Mouse (Mus musculus): ENCODE results near the gene Tshz2. TPM values are rescaled to one million over a fixed set of nuclear protein-coding genes. Genes with fewer than 3 reads are reported as not detected.

Tshz2 gene
- polyA plus RNA-seq, 1 experiment from 2014 or later: 7.2 TPM

DNA sequence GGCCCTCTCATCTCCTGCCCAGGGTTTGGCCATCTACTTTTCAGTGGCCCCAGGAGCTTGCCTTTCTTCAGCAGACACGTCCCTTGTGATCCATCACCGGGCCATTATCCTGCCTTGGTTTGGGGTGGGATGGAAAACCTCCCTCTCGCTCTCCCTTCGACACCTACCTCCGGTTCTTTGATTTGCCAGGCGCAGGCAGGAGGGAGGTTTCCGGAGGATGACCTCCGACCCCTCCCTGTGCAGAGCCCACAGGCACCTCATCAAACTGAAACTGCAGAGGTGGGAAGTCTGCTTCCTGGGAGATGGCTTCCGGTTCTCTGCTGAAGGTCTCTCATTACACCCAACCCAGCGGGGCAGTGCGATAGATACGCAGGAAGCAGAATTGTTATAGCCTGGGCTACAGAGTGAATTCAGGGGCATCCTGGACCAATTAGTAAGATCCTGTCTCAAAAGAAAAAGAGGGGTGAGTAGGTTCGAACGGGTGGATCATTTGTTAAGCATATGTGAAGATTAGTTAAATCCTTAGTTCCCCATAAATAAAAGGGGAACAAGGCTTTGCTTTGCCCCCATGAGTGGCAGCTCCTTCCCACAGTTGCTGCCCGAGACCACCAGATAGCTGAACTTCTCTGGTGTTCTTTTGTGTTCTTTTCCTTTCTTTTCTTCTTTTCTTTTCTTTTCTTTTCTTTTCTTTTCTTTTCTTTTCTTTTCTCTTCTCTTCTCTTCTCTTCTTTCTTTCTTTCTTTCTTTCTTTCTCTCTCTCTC is 70.1 kb downstream of the Tshz2 start:
- ATAC-seq (ENCODE audit: low read depth): no peak
- H3K27me3 ChIP-seq (ENCODE audit: control insufficient read depth, insufficient read depth, low read depth, low read length): no peaks in the 10 kb centered on the region
- H3K4me2 ChIP-seq (ENCODE audit: low read depth, low read length): no peak overlapping the region
- H3K36me3 ChIP-seq (ENCODE audit: control insufficient read depth, insufficient read depth, low read length): no peaks in the 10 kb centered on the region
- 56% methylated on average over 15 of the region's 15 CpGs for WGBS
- H3K9me3 ChIP-seq (ENCODE audit: control insufficient read depth, low read length): no peaks in the 10 kb centered on the region
- H3K27ac ChIP-seq (ENCODE audit: low read length): no peak overlapping the region
- no peak overlapping the region for H3K9ac ChIP-seq (ENCODE audit: low read length)
- H3K4me1 ChIP-seq (replicated peaks; ENCODE audit: control insufficient read depth, insufficient read depth, low read length): peaks cover 20% of the 10 kb centered on the region
- no peak overlapping the region for H3K4me3 ChIP-seq (ENCODE audit: low read length)

- ATAC-seq (ENCODE audit: low read depth): no peak
- H3K4me1 ChIP-seq (replicated peaks; ENCODE audit: control insufficient read depth, insufficient read depth, low read length): peaks cover 18% of the 10 kb centered on the region
- WGBS: 69% methylated on average over 18 of the region's 18 CpGs
- no peak overlapping the region for H3K4me3 ChIP-seq (ENCODE audit: low read length)
- no peaks in the 10 kb centered on the region for H3K9me3 ChIP-seq (ENCODE audit: control insufficient read depth, low read length)
- H3K9ac ChIP-seq (ENCODE audit: low read length): no peak overlapping the region
- H3K4me2 ChIP-seq (ENCODE audit: low read depth, low read length): no peak overlapping the region
- no peak overlapping the region for H3K27ac ChIP-seq (ENCODE audit: low read length)
- H3K36me3 ChIP-seq (ENCODE audit: control insufficient read depth, insufficient read depth, low read length): no peaks in the 10 kb centered on the region
- H3K27me3 ChIP-seq (ENCODE audit: control insufficient read depth, insufficient read depth, low read depth, low read length): no peaks in the 10 kb centered on the region
These were observed 89.0 kb downstream of the Tshz2 start for GRCm38 (mm10) chr2:169721793-169722326.

- ATAC-seq (ENCODE audit: low read depth): no peak
- WGBS: 41% methylated on average over 6 of the region's 6 CpGs
- H3K9ac ChIP-seq (ENCODE audit: low read length): no peak overlapping the region
- H3K4me2 ChIP-seq (ENCODE audit: low read depth, low read length): no peak overlapping the region
- no peak overlapping the region for H3K4me3 ChIP-seq (ENCODE audit: low read length)
- peaks cover 18% of the 10 kb centered on the region for H3K4me1 ChIP-seq (replicated peaks; ENCODE audit: control insufficient read depth, insufficient read depth, low read length)
- no peaks in the 10 kb centered on the region for H3K9me3 ChIP-seq (ENCODE audit: control insufficient read depth, low read length)
- H3K27me3 ChIP-seq (ENCODE audit: control insufficient read depth, insufficient read depth, low read depth, low read length): no peaks in the 10 kb centered on the region
- no peaks in the 10 kb centered on the region for H3K36me3 ChIP-seq (ENCODE audit: control insufficient read depth, insufficient read depth, low read length)
- H3K27ac ChIP-seq (ENCODE audit: low read length): peak overlapping the region; percentile 40; the same call in 1 of the 2 replicates
These were observed 89.5 kb downstream of the Tshz2 start for GRCm38 (mm10) chr2:169722341-169722740.

- Histone ChIP-seq H3K27ac (ENCODE audit: low read length) (peak overlapping the region; percentile 88), H3K4me1 (replicated peaks; ENCODE audit: control insufficient read depth, insufficient read depth, low read length) (peaks cover 28% of the 10 kb centered on the region), H3K4me3 (ENCODE audit: low read length) (peak overlapping the region; percentile 21), H3K36me3 (ENCODE audit: control insufficient read depth, insufficient read depth, low read length) (no peaks in the 10 kb centered on the region), H3K27me3 (ENCODE audit: control insufficient read depth, insufficient read depth, low read depth, low read length) (no peaks in the 10 kb centered on the region), H3K4me2 (ENCODE audit: low read depth, low read length) (peak overlapping the region; percentile 50), H3K9me3 (ENCODE audit: control insufficient read depth, low read length) (no peaks in the 10 kb centered on the region), H3K9ac (ENCODE audit: low read length) (peak overlapping the region; percentile 29)
- ATAC-seq (ENCODE audit: low read depth): peak; percentile 78
- 26% methylated on average over 24 of the region's 24 CpGs for WGBS
These were observed 91.0 kb downstream of the Tshz2 start for GRCm38 (mm10) chr2:169723645-169724462.

- 32% methylated on average over 16 of the region's 16 CpGs for WGBS
- ATAC-seq (ENCODE audit: low read depth): peak; percentile 83
- Histone ChIP-seq H3K4me3 (ENCODE audit: low read length) (no peak overlapping the region), H3K27ac (ENCODE audit: low read length) (no peak overlapping the region), H3K4me2 (ENCODE audit: low read depth, low read length) (no peak overlapping the region), H3K9me3 (ENCODE audit: control insufficient read depth, low read length) (no peaks in the 10 kb centered on the region), H3K9ac (ENCODE audit: low read length) (no peak overlapping the region), H3K36me3 (ENCODE audit: control insufficient read depth, insufficient read depth, low read length) (no peaks in the 10 kb centered on the region), H3K4me1 (replicated peaks; ENCODE audit: control insufficient read depth, insufficient read depth, low read length) (peaks cover 24% of the 10 kb centered on the region), H3K27me3 (ENCODE audit: control insufficient read depth, insufficient read depth, low read depth, low read length) (no peaks in the 10 kb centered on the region)
These were observed 96.0 kb downstream of the Tshz2 start for GRCm38 (mm10) chr2:169728651-169729280.

- Histone ChIP-seq H3K27me3 (ENCODE audit: control insufficient read depth, insufficient read depth, low read depth, low read length) (no peaks in the 10 kb centered on the region), H3K9ac (ENCODE audit: low read length) (no peak overlapping the region), H3K27ac (ENCODE audit: low read length) (no peak overlapping the region), H3K4me1 (replicated peaks; ENCODE audit: control insufficient read depth, insufficient read depth, low read length) (peaks cover 16% of the 10 kb centered on the region), H3K4me3 (ENCODE audit: low read length) (no peak overlapping the region), H3K36me3 (ENCODE audit: control insufficient read depth, insufficient read depth, low read length) (no peaks in the 10 kb centered on the region), H3K4me2 (ENCODE audit: low read depth, low read length) (no peak overlapping the region), H3K9me3 (ENCODE audit: control insufficient read depth, low read length) (no peaks in the 10 kb centered on the region)
- 62% methylated on average over 7 of the region's 7 CpGs for WGBS
- ATAC-seq (ENCODE audit: low read depth): no peak
These were observed 97.8 kb downstream of the Tshz2 start for GRCm38 (mm10) chr2:169730551-169730996.

- Histone ChIP-seq H3K27me3 (ENCODE audit: control insufficient read depth, insufficient read depth, low read depth, low read length) (no peaks in the 10 kb centered on the region), H3K4me1 (replicated peaks; ENCODE audit: control insufficient read depth, insufficient read depth, low read length) (peaks cover 6% of the 10 kb centered on the region; the same call in 1 of the 2 replicates), H3K9ac (ENCODE audit: low read length) (no peak overlapping the region), H3K27ac (ENCODE audit: low read length) (no peak overlapping the region), H3K4me3 (ENCODE audit: low read length) (no peak overlapping the region), H3K9me3 (ENCODE audit: control insufficient read depth, low read length) (no peaks in the 10 kb centered on the region), H3K4me2 (ENCODE audit: low read depth, low read length) (no peak overlapping the region), H3K36me3 (ENCODE audit: control insufficient read depth, insufficient read depth, low read length) (no peaks in the 10 kb centered on the region)
- 57% methylated on average over 7 of the region's 7 CpGs for WGBS
- no peak for ATAC-seq (ENCODE audit: low read depth)
These were observed 101.2 kb downstream of the Tshz2 start for GRCm38 (mm10) chr2:169734053-169734452.

DNA sequence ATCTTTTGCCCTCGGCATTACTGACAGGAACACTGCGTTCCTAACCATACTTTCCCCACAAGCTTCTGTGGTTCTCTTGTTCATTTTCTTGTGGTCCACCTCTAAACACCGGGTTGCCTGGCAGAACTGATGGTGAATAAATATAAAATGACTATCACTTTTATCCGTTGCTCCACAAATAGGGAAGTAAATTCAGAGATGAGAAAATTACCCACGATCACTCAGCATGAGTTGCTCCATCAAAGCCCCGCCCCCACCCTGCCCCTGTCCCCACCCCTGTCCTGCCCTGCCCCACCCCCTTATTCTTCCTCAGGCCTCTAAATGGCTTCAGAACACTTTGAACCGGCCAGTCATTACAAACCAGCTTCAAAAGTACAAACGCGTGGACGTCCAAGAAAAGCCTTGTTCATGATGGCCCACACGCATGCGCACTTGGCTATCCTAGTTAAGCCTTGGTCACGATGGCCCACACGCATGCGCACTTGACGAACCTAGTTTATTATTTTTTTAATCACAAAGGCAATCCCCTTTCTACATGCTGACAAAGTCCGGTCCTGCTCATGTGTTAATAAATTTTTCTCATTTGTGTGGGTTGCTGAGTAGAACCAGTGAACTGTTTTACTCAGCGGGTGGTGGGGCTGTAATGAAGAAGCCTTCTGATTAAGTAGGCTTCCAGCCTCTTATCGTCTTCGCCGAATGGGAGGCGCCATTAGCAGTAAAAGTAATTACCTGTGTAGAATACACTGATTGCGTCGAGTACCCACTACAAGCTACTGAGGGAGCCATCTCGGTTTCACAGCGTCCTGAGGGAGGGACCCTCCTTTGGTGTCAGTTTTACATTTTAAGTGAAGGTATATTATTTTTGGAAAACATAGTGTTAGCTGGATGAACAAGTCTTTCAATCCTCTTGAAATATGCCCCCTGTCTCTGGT is 102.9 kb downstream of the Tshz2 start:
- H3K36me3 ChIP-seq (ENCODE audit: control insufficient read depth, insufficient read depth, low read length): no peaks in the 10 kb centered on the region
- H3K4me2 ChIP-seq (ENCODE audit: low read depth, low read length): no peak overlapping the region
- no peak overlapping the region for H3K9ac ChIP-seq (ENCODE audit: low read length)
- H3K4me1 ChIP-seq (replicated peaks; ENCODE audit: control insufficient read depth, insufficient read depth, low read length): no peaks in the 10 kb centered on the region
- no peak overlapping the region for H3K4me3 ChIP-seq (ENCODE audit: low read length)
- no peaks in the 10 kb centered on the region for H3K9me3 ChIP-seq (ENCODE audit: control insufficient read depth, low read length)
- ATAC-seq (ENCODE audit: low read depth): no peak
- no peak overlapping the region for H3K27ac ChIP-seq (ENCODE audit: low read length)
- no peaks in the 10 kb centered on the region for H3K27me3 ChIP-seq (ENCODE audit: control insufficient read depth, insufficient read depth, low read depth, low read length)
- 85% methylated on average over 26 of the region's 26 CpGs for WGBS
